Mouse (Mus musculus) liver, embryonic 15.5 days (tissue): Measurements from ENCODE around the gene Gper1. TPM values are rescaled to one million over a fixed set of nuclear protein-coding genes. Genes with fewer than 3 reads are reported as not detected.

Experiments used
- ATAC-seq: fragments of 200-750 bp; cut with Nextera tagmentation; 2 replicates; pipeline ENCODE4 v1.8.0; 2017; ENCODE audit warnings: moderate number of reproducible peaks, mild to moderate bottlenecking, moderate library complexity; ENCODE audit not compliant: insufficient read depth
- H3K27ac ChIP-seq: fragments of 300-500 bp; sonication (generic); replicated peaks from 2 replicates; pipeline ENCODE4 v1.5.1; 2015; ENCODE audit warnings: mild to moderate bottlenecking, inconsistent platforms
- H3K27me3 ChIP-seq: fragments of 300-500 bp; sonication (generic); 2 replicates; pipeline ENCODE4 v1.6.1; 2015; ENCODE audit warnings: mild to moderate bottlenecking, inconsistent platforms
- H3K36me3 ChIP-seq: fragments of 300-500 bp; sonication (generic); replicated peaks from 2 replicates; pipeline ENCODE4 v1.6.1; 2015; ENCODE audit warnings: moderate library complexity, mild to moderate bottlenecking, inconsistent platforms
- H3K4me1 ChIP-seq: fragments of 300-500 bp; sonication (generic); replicated peaks from 2 replicates; pipeline ENCODE4 v1.6.1; 2015; ENCODE audit warnings: inconsistent platforms
- H3K4me2 ChIP-seq: fragments of 300-500 bp; sonication (generic); 2 replicates; pipeline ENCODE4 v1.6.1; 2015; ENCODE audit warnings: moderate library complexity, mild to moderate bottlenecking, inconsistent platforms
- H3K4me3 ChIP-seq: fragments of 300-500 bp; sonication (generic); replicated peaks from 2 replicates; pipeline ENCODE4 v1.5.1; 2015; ENCODE audit warnings: mild to moderate bottlenecking, inconsistent platforms
- H3K9ac ChIP-seq: fragments of 300-500 bp; sonication (generic); 2 replicates; pipeline ENCODE4 v1.6.1; 2015; ENCODE audit warnings: moderate library complexity, mild to moderate bottlenecking, inconsistent platforms
- H3K9me3 ChIP-seq: fragments of 300-500 bp; sonication (generic); replicated peaks from 2 replicates; pipeline ENCODE4 v1.6.1; 2016; ENCODE audit warnings: inconsistent platforms
- WGBS: fragments of 180-500 bp; shearing (Covaris S2); methylation state at CpG from one replicate; pipeline ENCODE4 v1.1.7; 2015; ENCODE audit warnings: mixed read lengths; ENCODE audit not compliant: insufficient replicate concordance; 5-methylcytosine and 5-hydroxymethylcytosine counted together
- polyA plus RNA-seq: library from polyadenylated mRNA; unstranded; fragments of >200 nt; fragmentation: Nextera tagmentation; extraction: Ambion mirVana; gene quantifications from 2 replicates; pipeline ENCODE4 v1.2.1, GENCODE M21; 2015

The Gper1 gene
- polyA plus RNA-seq, 1 experiment from 2014 or later: 0.14 TPM

GRCm38 (mm10) chr5:139416942-139417341 lies 6.0 kb upstream of the Gper1 start:
- no peaks in the 10 kb centered on the region for H3K27me3 ChIP-seq
- WGBS: 84% methylated on average over 4 of the region's 4 CpGs
- no peak overlapping the region for H3K4me2 ChIP-seq

GRCm38 (mm10) chr5:139417480-139417879 lies 5.5 kb upstream of the Gper1 start:
- 0 out of 2 replicates have a peak, but pooled peaks cover 6% of the 10 kb centered on the region for H3K36me3 ChIP-seq
- no peak overlapping the region for H3K4me3 ChIP-seq
- H3K27me3 ChIP-seq: no peaks in the 10 kb centered on the region
- 70% methylated on average over 3 of the region's 3 CpGs for WGBS
- H3K9me3 ChIP-seq: no peaks in the 10 kb centered on the region
- H3K4me1 ChIP-seq: no peaks in the 10 kb centered on the region
- H3K9ac ChIP-seq: no peak overlapping the region
- H3K4me2 ChIP-seq: no peak overlapping the region
- no peak overlapping the region for H3K27ac ChIP-seq
- ATAC-seq: no peak

More at GRCm38 (mm10) chr5:139416942-139417341, 6.0 kb upstream of the Gper1 start:
- H3K4me3 ChIP-seq: no peak overlapping the region
- 0 out of 2 replicates have a peak, but pooled peaks cover 6% of the 10 kb centered on the region for H3K36me3 ChIP-seq
- no peaks in the 10 kb centered on the region for H3K9me3 ChIP-seq
- no peaks in the 10 kb centered on the region for H3K4me1 ChIP-seq
- no peak overlapping the region for H3K9ac ChIP-seq
- ATAC-seq: no peak
- H3K27ac ChIP-seq: no peak overlapping the region

- Histone ChIP-seq H3K4me2 (no peak overlapping the region), H3K27ac (no peak overlapping the region), H3K36me3 (0 out of 2 replicates have a peak, but pooled peaks cover 6% of the 10 kb centered on the region), H3K27me3 (no peaks in the 10 kb centered on the region), H3K4me1 (no peaks in the 10 kb centered on the region), H3K4me3 (no peak overlapping the region), H3K9ac (no peak overlapping the region), H3K9me3 (no peaks in the 10 kb centered on the region)
- ATAC-seq: no peak
- 55% methylated on average over 2 of the region's 2 CpGs for WGBS
Observed at GRCm38 (mm10) chr5:139418110-139418509, 4.8 kb upstream of the Gper1 start.

GRCm38 (mm10) chr5:139418633-139419032 lies 4.3 kb upstream of the Gper1 start:
- ATAC-seq: no peak
- Histone ChIP-seq H3K9me3 (no peaks in the 10 kb centered on the region), H3K27ac (no peak overlapping the region), H3K4me2 (no peak overlapping the region), H3K27me3 (no peaks in the 10 kb centered on the region), H3K4me3 (no peak overlapping the region), H3K9ac (no peak overlapping the region), H3K4me1 (no peaks in the 10 kb centered on the region), H3K36me3 (0 out of 2 replicates have a peak, but pooled peaks cover 6% of the 10 kb centered on the region)
- WGBS: 39% methylated on average over 3 of the region's 3 CpGs

- no peaks in the 10 kb centered on the region for H3K27me3 ChIP-seq
- ATAC-seq: no peak
- H3K27ac ChIP-seq: no peak overlapping the region
- H3K4me1 ChIP-seq: no peaks in the 10 kb centered on the region
- no peaks in the 10 kb centered on the region for H3K9me3 ChIP-seq
- H3K36me3 ChIP-seq: no peaks in the 10 kb centered on the region
- 70% methylated on average over 9 of the region's 9 CpGs for WGBS
- H3K9ac ChIP-seq: no peak overlapping the region
- H3K4me3 ChIP-seq: no peak overlapping the region
- H3K4me2 ChIP-seq: no peak overlapping the region
Observed at GRCm38 (mm10) chr5:139425198-139425597, 2.2 kb downstream of the Gper1 start.

- Histone ChIP-seq H3K4me3 (no peak overlapping the region), H3K36me3 (no peaks in the 10 kb centered on the region), H3K9me3 (no peaks in the 10 kb centered on the region), H3K4me1 (no peaks in the 10 kb centered on the region), H3K27ac (no peak overlapping the region), H3K9ac (no peak overlapping the region), H3K27me3 (no peaks in the 10 kb centered on the region), H3K4me2 (no peak overlapping the region)
- WGBS: 73% methylated on average over 9 of the region's 9 CpGs
- ATAC-seq: no peak
Observed at GRCm38 (mm10) chr5:139427001-139427400, 4.0 kb downstream of the Gper1 start.

GRCm38 (mm10) chr5:139427989-139428388 lies 5.0 kb downstream of the Gper1 start:
- Histone ChIP-seq H3K27ac (no peak overlapping the region), H3K36me3 (no peaks in the 10 kb centered on the region), H3K4me3 (no peak overlapping the region), H3K27me3 (no peaks in the 10 kb centered on the region), H3K4me1 (no peaks in the 10 kb centered on the region), H3K9ac (no peak overlapping the region), H3K9me3 (no peaks in the 10 kb centered on the region), H3K4me2 (no peak overlapping the region)
- WGBS: 71% methylated on average over 9 of the region's 9 CpGs
- ATAC-seq: no peak

GRCm38 (mm10) chr5:139429818-139430341 lies 6.9 kb downstream of the Gper1 start:
- no peak overlapping the region for H3K9ac ChIP-seq
- no peak overlapping the region for H3K27ac ChIP-seq

GRCm38 (mm10) chr5:139432333-139432732 lies 9.4 kb downstream of the Gper1 start:
- WGBS: 73% methylated on average over 6 of the region's 6 CpGs
- no peaks in the 10 kb centered on the region for H3K9me3 ChIP-seq
- ATAC-seq: no peak

More at GRCm38 (mm10) chr5:139429818-139430341, 6.9 kb downstream of the Gper1 start:
- Histone ChIP-seq H3K36me3 (no peaks in the 10 kb centered on the region), H3K4me3 (no peak overlapping the region), H3K9me3 (no peaks in the 10 kb centered on the region), H3K4me2 (no peak overlapping the region), H3K27me3 (no peaks in the 10 kb centered on the region), H3K4me1 (peaks cover 8% of the 10 kb centered on the region; the same call in 1 of the 2 replicates)
- ATAC-seq: no peak
- 45% methylated on average over 12 of the region's 12 CpGs for WGBS

GRCm38 (mm10) chr5:139432747-139433508 lies 10.0 kb downstream of the Gper1 start:
- H3K9me3 ChIP-seq: no peaks in the 10 kb centered on the region
- H3K36me3 ChIP-seq: no peaks in the 10 kb centered on the region
- H3K4me2 ChIP-seq: no peak overlapping the region
- no peak overlapping the region for H3K27ac ChIP-seq
- no peaks in the 10 kb centered on the region for H3K27me3 ChIP-seq
- WGBS: 64% methylated on average over 7 of the region's 7 CpGs
- H3K9ac ChIP-seq: no peak overlapping the region
- no peak overlapping the region for H3K4me3 ChIP-seq
- ATAC-seq: no peak
- peaks cover 8% of the 10 kb centered on the region; the same call in 1 of the 2 replicates for H3K4me1 ChIP-seq

More at GRCm38 (mm10) chr5:139432333-139432732, 9.4 kb downstream of the Gper1 start:
- Histone ChIP-seq H3K27me3 (no peaks in the 10 kb centered on the region), H3K4me2 (no peak overlapping the region), H3K4me1 (peaks cover 8% of the 10 kb centered on the region; the same call in 1 of the 2 replicates), H3K4me3 (no peak overlapping the region), H3K36me3 (no peaks in the 10 kb centered on the region), H3K27ac (no peak overlapping the region), H3K9ac (no peak overlapping the region)

- H3K4me3 ChIP-seq: no peak overlapping the region
- H3K36me3 ChIP-seq: no peaks in the 10 kb centered on the region
- no peak overlapping the region for H3K4me2 ChIP-seq
- peaks cover 8% of the 10 kb centered on the region; the same call in 1 of the 2 replicates for H3K4me1 ChIP-seq
- ATAC-seq: no peak
- H3K27me3 ChIP-seq: no peaks in the 10 kb centered on the region
- no peak overlapping the region for H3K9ac ChIP-seq
- H3K27ac ChIP-seq: no peak overlapping the region
- WGBS: 52% methylated on average over 9 of the region's 9 CpGs
- no peaks in the 10 kb centered on the region for H3K9me3 ChIP-seq
Observed at GRCm38 (mm10) chr5:139433842-139434568, 11.1 kb downstream of the Gper1 start.
